Mouse (Mus musculus): ENCODE data around the gene Cryga. TPM values are rescaled to one million over a fixed set of nuclear protein-coding genes. Genes with fewer than 3 reads are reported as not detected.
A peak's percentile ranks its signal among the peaks of the same experiment; 100 is the strongest.

Cryga gene
- polyA plus RNA-seq (2015; fragmentation: Nextera tagmentation; extraction: Ambion mirVana): not detected in 2 replicates

DNA sequence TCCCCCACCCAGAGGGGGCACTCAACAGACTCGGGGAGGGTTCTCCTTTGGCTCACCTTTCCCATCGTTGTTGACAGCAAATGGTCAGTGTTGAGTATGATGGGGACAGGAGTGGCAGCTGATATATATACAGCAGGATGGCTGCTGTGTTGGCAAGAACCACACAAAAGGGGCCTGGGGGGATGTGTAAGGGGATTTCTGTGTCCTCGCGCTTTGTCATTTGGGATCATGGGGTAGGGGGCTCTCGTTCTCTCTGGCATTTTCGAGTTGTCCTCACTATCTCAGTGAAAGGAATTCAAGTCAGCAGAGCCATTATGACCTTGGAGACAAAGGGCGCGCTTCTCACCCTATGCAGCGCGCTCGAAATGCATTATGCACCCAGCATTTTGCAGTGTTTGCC is at the start of gene Cryga:
Gene Cryga, minus strand, starts transcription at position 101 of the 400 bp plus-strand sequence.
- Histone ChIP-seq H3K4me1 (no peaks in the 10 kb centered on the region), H3K9me3 (no peaks in the 10 kb centered on the region), H3K4me3 (replicated peaks) (no peak within 1 kb of the TSS), H3K4me2 (no peak within 1 kb of the TSS), H3K36me3 (no peaks in the 10 kb centered on the region), H3K27ac (no peak within 1 kb of the TSS), H3K9ac (no peak within 1 kb of the TSS), H3K27me3 (replicated peaks) (no peaks in the 10 kb centered on the region)
- no peak for ATAC-seq (ENCODE audit: insufficient read depth, low FRiP score, low read depth)
- 86% methylated on average over 11 of the region's 11 CpGs for WGBS

- no peak overlapping the region for H3K4me2 ChIP-seq
- no peaks in the 10 kb centered on the region for H3K27me3 ChIP-seq (replicated peaks)
- no peak overlapping the region for H3K9ac ChIP-seq
- no peaks in the 10 kb centered on the region for H3K9me3 ChIP-seq
- no peak overlapping the region for H3K27ac ChIP-seq
- H3K4me3 ChIP-seq (replicated peaks): no peak overlapping the region
- H3K36me3 ChIP-seq: no peaks in the 10 kb centered on the region
- no peaks in the 10 kb centered on the region for H3K4me1 ChIP-seq
- ATAC-seq (ENCODE audit: insufficient read depth, low FRiP score, low read depth): no peak
- 73% methylated on average over 3 of the region's 3 CpGs for WGBS
Observed at GRCm38 (mm10) chr1:65147971-65148370, 44.8 kb upstream of the Cryga start.

GRCm38 (mm10) chr1:65147326-65147725 is 44.2 kb upstream of the Cryga start:
- 89% methylated on average over 5 of the region's 5 CpGs for WGBS
- Histone ChIP-seq H3K27ac (no peak overlapping the region), H3K9ac (no peak overlapping the region), H3K36me3 (no peaks in the 10 kb centered on the region), H3K4me3 (replicated peaks) (no peak overlapping the region), H3K27me3 (replicated peaks) (no peaks in the 10 kb centered on the region), H3K4me2 (no peak overlapping the region), H3K4me1 (no peaks in the 10 kb centered on the region), H3K9me3 (no peaks in the 10 kb centered on the region)
- no peak for ATAC-seq (ENCODE audit: insufficient read depth, low FRiP score, low read depth)

- no peak overlapping the region for H3K4me3 ChIP-seq (replicated peaks)
- no peak for ATAC-seq (ENCODE audit: insufficient read depth, low FRiP score, low read depth)
- WGBS: 25% methylated on average over 2 of the region's 2 CpGs
- no peak overlapping the region for H3K9ac ChIP-seq
- H3K4me2 ChIP-seq: no peak overlapping the region
- no peaks in the 10 kb centered on the region for H3K9me3 ChIP-seq
- H3K4me1 ChIP-seq: no peaks in the 10 kb centered on the region
- no peaks in the 10 kb centered on the region for H3K27me3 ChIP-seq (replicated peaks)
- H3K27ac ChIP-seq: no peak overlapping the region
- H3K36me3 ChIP-seq: no peaks in the 10 kb centered on the region
Observed at GRCm38 (mm10) chr1:65146601-65147000, 43.4 kb upstream of the Cryga start.

GRCm38 (mm10) chr1:65144783-65145182 is 41.6 kb upstream of the Cryga start:
- no peak overlapping the region for H3K27ac ChIP-seq
- no peaks in the 10 kb centered on the region for H3K27me3 ChIP-seq (replicated peaks)
- WGBS: 79% methylated on average over 2 of the region's 2 CpGs
- no peaks in the 10 kb centered on the region for H3K9me3 ChIP-seq
- H3K36me3 ChIP-seq: no peaks in the 10 kb centered on the region
- H3K9ac ChIP-seq: no peak overlapping the region
- no peak overlapping the region for H3K4me3 ChIP-seq (replicated peaks)
- ATAC-seq (ENCODE audit: insufficient read depth, low FRiP score, low read depth): no peak
- no peak overlapping the region for H3K4me2 ChIP-seq
- H3K4me1 ChIP-seq: no peaks in the 10 kb centered on the region

DNA sequence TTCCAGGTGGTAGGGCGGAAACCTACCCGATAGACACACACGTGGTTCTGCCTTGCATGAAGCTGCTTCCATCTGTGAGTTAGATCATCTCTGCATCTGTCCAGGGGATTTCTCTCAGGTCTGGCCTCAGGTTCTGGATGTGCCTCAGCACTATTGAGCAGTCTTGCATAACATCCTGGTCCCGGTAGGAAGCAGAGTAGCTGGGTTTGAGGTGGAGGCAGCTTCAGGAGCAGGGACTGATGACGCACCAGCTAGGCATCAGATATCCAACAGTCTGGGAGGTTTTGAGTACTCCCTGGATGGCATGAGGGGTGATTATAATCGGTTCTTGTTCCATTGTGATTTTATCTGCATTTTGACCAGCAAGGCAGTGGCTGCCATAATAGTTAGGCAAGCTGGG is 34.4 kb upstream of the Cryga start:
- 76% methylated on average over 6 of the region's 6 CpGs for WGBS

DNA sequence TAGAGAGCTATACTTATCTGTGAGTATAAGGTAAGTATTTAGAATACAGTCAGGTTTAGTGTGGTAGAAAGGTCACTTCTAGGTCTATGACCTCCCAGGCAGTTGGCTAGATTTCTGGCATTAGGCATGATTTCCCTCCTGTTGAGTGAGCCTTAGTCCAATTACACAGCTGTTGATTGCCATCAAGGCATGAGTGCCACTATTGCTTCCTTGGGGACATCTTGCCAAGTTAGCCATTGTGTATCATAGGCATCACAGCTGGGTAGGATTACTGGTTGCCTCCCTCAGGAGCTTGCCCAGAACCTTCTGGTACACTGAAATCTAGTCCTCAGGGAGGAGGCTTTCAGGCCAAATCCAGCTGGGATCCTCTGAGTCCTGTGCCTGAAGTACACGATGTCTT is 29.7 kb upstream of the Cryga start:
- Histone ChIP-seq H3K27ac (no peak overlapping the region), H3K4me1 (no peaks in the 10 kb centered on the region), H3K36me3 (no peaks in the 10 kb centered on the region), H3K9ac (no peak overlapping the region), H3K27me3 (replicated peaks) (no peaks in the 10 kb centered on the region), H3K4me2 (no peak overlapping the region), H3K9me3 (no peaks in the 10 kb centered on the region), H3K4me3 (replicated peaks) (no peak overlapping the region)
- 91% methylated on average over 1 of the region's 1 CpGs for WGBS
- ATAC-seq (ENCODE audit: insufficient read depth, low FRiP score, low read depth): no peak

More for the DNA sequence above, 34.4 kb upstream of the Cryga start:
- Histone ChIP-seq H3K9ac (no peak overlapping the region), H3K36me3 (no peaks in the 10 kb centered on the region), H3K27ac (no peak overlapping the region), H3K9me3 (no peaks in the 10 kb centered on the region), H3K4me2 (no peak overlapping the region), H3K4me3 (replicated peaks) (no peak overlapping the region), H3K27me3 (replicated peaks) (no peaks in the 10 kb centered on the region), H3K4me1 (no peaks in the 10 kb centered on the region)
- no peak for ATAC-seq (ENCODE audit: insufficient read depth, low FRiP score, low read depth)

DNA sequence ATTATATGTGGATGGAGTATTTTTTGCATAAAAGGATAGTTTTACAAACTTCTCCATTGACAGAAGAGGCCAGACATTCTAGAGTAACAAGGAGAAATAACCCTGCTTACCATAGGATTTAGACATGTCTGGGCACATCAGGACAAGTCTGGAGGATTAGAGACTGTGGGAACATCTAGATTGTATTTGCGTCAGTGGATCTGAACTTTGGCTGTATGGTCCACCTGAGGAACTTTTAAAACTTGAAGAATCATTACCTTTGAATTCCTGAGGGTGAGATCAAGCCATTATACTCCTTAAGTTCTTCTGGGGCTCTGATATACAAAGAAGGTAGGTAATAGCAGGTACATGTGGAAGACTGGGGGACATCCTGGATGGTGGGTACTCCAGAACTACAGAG is 28.5 kb upstream of the Cryga start:
- WGBS: 89% methylated on average over 1 of the region's 1 CpGs

DNA sequence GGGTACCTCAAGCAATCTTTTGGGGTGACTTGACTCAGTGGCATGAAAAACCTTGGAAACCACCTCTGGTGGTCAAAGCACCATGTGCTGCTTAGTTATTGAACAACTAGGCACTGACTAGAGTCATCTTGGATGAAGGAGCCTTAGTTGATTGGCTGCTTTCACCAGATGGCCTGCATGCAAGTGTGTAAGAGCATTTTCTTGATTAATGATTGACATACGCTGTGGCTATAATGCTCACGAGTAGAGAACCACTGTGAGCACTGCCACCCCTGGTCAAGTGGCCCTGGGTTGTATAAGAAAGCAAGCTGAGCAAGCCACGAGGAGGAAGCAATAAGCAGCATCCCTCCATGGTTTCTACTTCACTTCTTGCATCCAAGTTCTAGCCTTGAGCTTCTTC is 27.1 kb upstream of the Cryga start:
- Histone ChIP-seq H3K27ac (no peak overlapping the region), H3K4me2 (no peak overlapping the region), H3K4me3 (replicated peaks) (no peak overlapping the region), H3K9ac (no peak overlapping the region), H3K9me3 (no peaks in the 10 kb centered on the region), H3K36me3 (no peaks in the 10 kb centered on the region), H3K4me1 (no peaks in the 10 kb centered on the region), H3K27me3 (replicated peaks) (no peaks in the 10 kb centered on the region)
- ATAC-seq (ENCODE audit: insufficient read depth, low FRiP score, low read depth): no peak
- 71% methylated on average over 3 of the region's 3 CpGs for WGBS

More for the DNA sequence above, 28.5 kb upstream of the Cryga start:
- Histone ChIP-seq H3K36me3 (no peaks in the 10 kb centered on the region), H3K9me3 (no peaks in the 10 kb centered on the region), H3K4me3 (replicated peaks) (no peak overlapping the region), H3K9ac (no peak overlapping the region), H3K27me3 (replicated peaks) (no peaks in the 10 kb centered on the region), H3K4me1 (no peaks in the 10 kb centered on the region), H3K4me2 (no peak overlapping the region), H3K27ac (no peak overlapping the region)
- no peak for ATAC-seq (ENCODE audit: insufficient read depth, low FRiP score, low read depth)

GRCm38 (mm10) chr1:65129634-65130180 is 26.5 kb upstream of the Cryga start:
- ATAC-seq (ENCODE audit: insufficient read depth, low FRiP score, low read depth): no peak
- H3K9ac ChIP-seq: no peak overlapping the region
- no peaks in the 10 kb centered on the region for H3K36me3 ChIP-seq
- H3K27ac ChIP-seq: no peak overlapping the region
- H3K4me2 ChIP-seq: no peak overlapping the region
- no peaks in the 10 kb centered on the region for H3K27me3 ChIP-seq (replicated peaks)
- 52% methylated on average over 3 of the region's 3 CpGs for WGBS
- no peak overlapping the region for H3K4me3 ChIP-seq (replicated peaks)
- no peaks in the 10 kb centered on the region for H3K4me1 ChIP-seq
- no peaks in the 10 kb centered on the region for H3K9me3 ChIP-seq

DNA sequence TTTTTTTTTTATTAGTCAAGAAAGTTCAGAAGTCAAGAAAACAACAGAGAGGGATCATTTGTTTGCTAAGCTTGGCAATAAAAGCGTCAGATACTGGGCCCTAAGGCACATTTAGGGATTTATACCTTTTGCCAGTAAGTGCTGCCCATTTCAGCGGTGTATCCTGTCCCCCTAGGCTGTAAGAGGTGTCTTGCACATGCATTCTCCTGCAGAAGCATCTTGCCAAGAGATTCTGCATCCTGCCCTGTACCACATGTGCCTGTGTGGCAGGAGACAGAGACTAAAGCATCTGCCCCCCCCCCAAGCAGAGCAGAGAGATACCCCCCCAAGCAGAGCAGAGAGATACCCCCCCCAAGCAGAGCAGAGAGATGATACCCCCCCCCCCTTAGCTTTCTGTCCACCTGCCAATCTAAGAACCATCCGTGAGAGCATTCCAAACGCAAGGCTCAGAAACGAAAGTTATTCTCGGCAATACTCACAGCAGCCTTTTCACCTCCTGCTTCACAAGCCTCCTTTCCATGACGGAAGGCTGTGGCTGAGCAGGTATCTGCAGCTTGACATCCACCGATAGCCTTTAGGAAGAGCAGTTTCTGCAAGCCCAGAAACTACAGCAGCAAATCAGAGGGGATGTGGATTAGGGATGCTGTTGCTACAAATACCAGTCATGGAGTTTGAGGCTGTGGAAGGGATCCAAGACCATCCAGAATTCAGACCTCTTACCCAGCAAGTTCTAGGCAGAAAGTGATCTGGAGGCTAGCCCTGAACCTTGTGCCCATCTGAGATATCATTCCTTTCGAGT is 19.6 kb upstream of the Cryga start, which contains the start of gene D630023F18Rik:
Gene D630023F18Rik, minus strand, starts transcription at position 641 of the 799 bp plus-strand sequence.
- Histone ChIP-seq H3K27ac (no peak within 1 kb of the TSS), H3K27me3 (replicated peaks) (no peaks in the 10 kb centered on the region), H3K36me3 (no peaks in the 10 kb centered on the region), H3K4me1 (no peaks in the 10 kb centered on the region), H3K4me2 (peak within 1 kb of the TSS; percentile 25; the same call in 1 of the 2 replicates), H3K4me3 (replicated peaks) (peak within 1 kb of the TSS; percentile 22; the same call in 1 of the 2 replicates), H3K9me3 (no peaks in the 10 kb centered on the region), H3K9ac (no peak within 1 kb of the TSS)
- WGBS: 28% methylated on average over 9 of the region's 9 CpGs
- ATAC-seq (ENCODE audit: insufficient read depth, low FRiP score, low read depth): no peak

- WGBS: 88% methylated on average over 1 of the region's 1 CpGs
- Histone ChIP-seq H3K9ac (no peak within 1 kb of the TSS), H3K4me2 (no peak within 1 kb of the TSS), H3K36me3 (no peaks in the 10 kb centered on the region), H3K27ac (peak within 1 kb of the TSS; percentile 71; the same call in 1 of the 2 replicates), H3K9me3 (no peaks in the 10 kb centered on the region), H3K4me3 (replicated peaks) (no peak within 1 kb of the TSS), H3K27me3 (replicated peaks) (no peaks in the 10 kb centered on the region), H3K4me1 (no peaks in the 10 kb centered on the region)
- no peak for ATAC-seq (ENCODE audit: insufficient read depth, low FRiP score, low read depth)
Observed at GRCm38 (mm10) chr1:65119438-65119837, 16.3 kb upstream of the Cryga start, which contains the start of gene Gm28845. Gm28845 (minus strand) TSS chr1:65119558.
